Mouse (Mus musculus) spleen, embryonic (tissue): Measurements from ENCODE around the gene Rhot1.
"Not testable (repeated sequence)": the region's sequence is repeated elsewhere in the genome, so short reads cannot be mapped to it uniquely, and the experiment has no call there.

ENCODE experiments used
- CTCF ChIA-PET: fragments of 350-600 bp; sonication (Branson Sonifier 250); formaldehyde crosslinking; loops from one replicate; lab custom pipeline; 2022; lab: Charles Lee

Rhot1 gene

GRCm38 (mm10) chr11:80208860-80209800 is at the start of gene Rhot1:
Rhot1 (plus strand) TSS chr11:80209019.
- CTCF ChIA-PET, result interaction anchor here (0.6 to 0.7 kb wide), 4 partner anchors 8 to 879 kb away, joined by 3 to 4 read pairs (median 3); no protein-coding TSS in a partner anchor

- CTCF ChIA-PET, result no interaction called here
Measured at GRCm38 (mm10) chr11:80161041-80161440, 47.8 kb upstream of the Rhot1 start.

GRCm38 (mm10) chr11:80163362-80164116 is 45.3 kb upstream of the Rhot1 start:
- CTCF ChIA-PET, result no interaction called here

GRCm38 (mm10) chr11:80164224-80164623 is 44.6 kb upstream of the Rhot1 start:
- CTCF ChIA-PET, result no interaction called here

- CTCF ChIA-PET, result no interaction called here
Measured at GRCm38 (mm10) chr11:80168121-80168520, 40.7 kb upstream of the Rhot1 start.

- CTCF ChIA-PET, result no interaction called here
Measured at GRCm38 (mm10) chr11:80168611-80169249, 40.1 kb upstream of the Rhot1 start.

GRCm38 (mm10) chr11:80169629-80170028 is 39.2 kb upstream of the Rhot1 start:
- CTCF ChIA-PET, result interaction anchor here (0.5 kb wide), 1 partner anchor 150 kb away, joined by 6 read pairs; no protein-coding TSS in a partner anchor

GRCm38 (mm10) chr11:80170351-80170750 is 38.5 kb upstream of the Rhot1 start:
- CTCF ChIA-PET, result interaction anchor here (0.5 to 0.7 kb wide), 2 partner anchors 149 to 322 kb away, joined by 6 to 21 read pairs; no protein-coding TSS in a partner anchor

GRCm38 (mm10) chr11:80171884-80172283 is 36.9 kb upstream of the Rhot1 start:
- CTCF ChIA-PET, result no interaction called here

- CTCF ChIA-PET, result interaction anchor here (0.7 kb wide), 1 partner anchor 665 kb away, joined by 3 read pairs; no protein-coding TSS in a partner anchor
Measured at GRCm38 (mm10) chr11:80173963-80174670, 34.7 kb upstream of the Rhot1 start.

- CTCF ChIA-PET, result no interaction called here
Measured at GRCm38 (mm10) chr11:80176911-80177895, 31.6 kb upstream of the Rhot1 start.

- CTCF ChIA-PET, result no interaction called here
Measured at GRCm38 (mm10) chr11:80178316-80178715, 30.5 kb upstream of the Rhot1 start.

- CTCF ChIA-PET, result interaction anchor here (0.6 kb wide), 1 partner anchor 469 kb away, joined by 3 read pairs; no protein-coding TSS in a partner anchor
Measured at GRCm38 (mm10) chr11:80181021-80181749, 27.6 kb upstream of the Rhot1 start.

- CTCF ChIA-PET, result interaction anchor here (0.6 kb wide), 1 partner anchor 8 kb away, joined by 3 read pairs; no protein-coding TSS in a partner anchor
Measured at GRCm38 (mm10) chr11:80183054-80183704, 25.6 kb upstream of the Rhot1 start.

- CTCF ChIA-PET, result interaction anchor here (0.6 kb wide), 1 partner anchor 9 kb away, joined by 3 read pairs; no protein-coding TSS in a partner anchor
Measured at GRCm38 (mm10) chr11:80183705-80184255, 25.0 kb upstream of the Rhot1 start, which contains the start of gene Rnf135. Rnf135 (plus strand) TSS chr11:80183851.

GRCm38 (mm10) chr11:80184531-80185071 is 24.2 kb upstream of the Rhot1 start:
- CTCF ChIA-PET, result no interaction called here

GRCm38 (mm10) chr11:80185441-80185976 is 23.3 kb upstream of the Rhot1 start:
- CTCF ChIA-PET, result not testable (repeated sequence)
